ENCODE assay signal across 8 mouse cellular contexts in genomic region chr7:28179741-28180377, GRCm38 (mm10). TPM values are rescaled to one million over a fixed set of nuclear protein-coding genes. Genes with fewer than 3 reads are reported as not detected.
DNase-seq lines count a peak whose midpoint lies in the region; ATAC-seq and TF ChIP-seq lines count a peak whose summit lies in the region.

No protein-coding gene starts in this region.

- H3K27ac ChIP-seq in cerebellum, adult 2 months (ENCODE audit: insufficient read depth, low read length): peak overlapping the region; percentile 76; the same call in 1 of the 2 replicates
- peak overlapping the region; percentile 95 for H3K27ac ChIP-seq in forebrain, postnatal 0 days (ENCODE audit: low read depth, low read length)
- H3K27ac ChIP-seq in lung, embryonic 15.5 days: peak overlapping the region; percentile 90

- H3K9me3 ChIP-seq in G1E (replicated peaks): no peaks in the 10 kb centered on the region
- H3K9me3 ChIP-seq in forebrain, postnatal 0 days (ENCODE audit: low read length): no peaks in the 10 kb centered on the region
- H3K9me3 ChIP-seq in lung, embryonic 15.5 days: no peaks in the 10 kb centered on the region

- H3K36me3 ChIP-seq in G1E (replicated peaks): peaks cover 95% of the 10 kb centered on the region
- peaks cover 68% of the 10 kb centered on the region for H3K36me3 ChIP-seq in forebrain, postnatal 0 days (ENCODE audit: insufficient read depth)
- peaks cover 68% of the 10 kb centered on the region for H3K36me3 ChIP-seq in lung, embryonic 15.5 days

- DNase-seq in G1E (ENCODE audit: low spot score): peak; percentile 97
- peak; percentile 91 to 96 for DNase-seq in cerebellum, adult 2 months
- DNase-seq in forebrain, postnatal 0 days: peak; percentile 97
- DNase-seq in heart, postnatal 4 days: peak; percentile 95
- DNase-seq in layer of hippocampus, adult 8-10 months (ENCODE audit: low spot score in 2 of 2): peak; percentile 93 to 94
- DNase-seq in ovary, adult 18-20 months (ENCODE audit: low spot score): peak; percentile 95
- DNase-seq in thymus, postnatal 0 days (ENCODE audit: low spot score): peak; percentile 95

- peak overlapping the region; percentile 88 for H3K9ac ChIP-seq in forebrain, postnatal 0 days
- H3K9ac ChIP-seq in lung, embryonic 15.5 days: peak overlapping the region; percentile 84

- WGBS in cerebellum, adult 2 months: under 1% methylated on average over 40 of the region's 56 CpGs
- WGBS in forebrain, postnatal 0 days: 1% methylated on average over 49 of the region's 56 CpGs
- WGBS in lung, embryonic 15.5 days: under 1% methylated on average over 40 of the region's 56 CpGs

- H3K27me3 ChIP-seq in G1E (ENCODE audit: insufficient read depth, low read length): no peaks in the 10 kb centered on the region
- no peaks in the 10 kb centered on the region for H3K27me3 ChIP-seq in cerebellum, adult 2 months (ENCODE audit: control insufficient read depth, insufficient read depth, low read length)
- H3K27me3 ChIP-seq in forebrain, postnatal 0 days (ENCODE audit: insufficient read depth, low read length): no peaks in the 10 kb centered on the region
- H3K27me3 ChIP-seq in lung, embryonic 15.5 days: no peaks in the 10 kb centered on the region

- peaks cover 44% of the 10 kb centered on the region for H3K4me1 ChIP-seq in G1E (ENCODE audit: insufficient read depth, low read depth, low read length)
- peaks cover 6% of the 10 kb centered on the region; the same call in 1 of the 2 replicates for H3K4me1 ChIP-seq in cerebellum, adult 2 months (ENCODE audit: control insufficient read depth, insufficient read depth, low read length)
- peaks cover 6% of the 10 kb centered on the region; the same call in 1 of the 2 replicates for H3K4me1 ChIP-seq in forebrain, postnatal 0 days (ENCODE audit: insufficient read depth)
- H3K4me1 ChIP-seq in lung, embryonic 15.5 days: peaks cover 14% of the 10 kb centered on the region

- H3K4me2 ChIP-seq in forebrain, postnatal 0 days (ENCODE audit: low read depth): peak overlapping the region; percentile 81
- H3K4me2 ChIP-seq in lung, embryonic 15.5 days: peak overlapping the region; percentile 87

- no peak for TF ChIP-seq CTCF in G1E (IDR thresholded peaks at IDR 0.05; ENCODE audit: low read depth, low read length)
- no peak for TF ChIP-seq CTCF in cerebellum, adult 2 months (IDR thresholded peaks at IDR 0.05; ENCODE audit: borderline replicate concordance, insufficient read depth, low read depth, low read length)
- no peak for TF ChIP-seq CTCF in forebrain, postnatal 0 days (IDR thresholded peaks at IDR 0.05; ENCODE audit: low read depth)

- peak; percentile 86 for ATAC-seq in G1E (ENCODE audit: extremely low read depth, insufficient number of reproducible peaks, low FRiP score, poor library complexity, severe bottlenecking)
- peak; percentile 93 for ATAC-seq in forebrain, postnatal 0 days
- peak; percentile 94 for ATAC-seq in lung, embryonic 15.5 days (ENCODE audit: borderline replicate concordance, extremely low read depth, low FRiP score, low TSS enrichment)

- no peak for TF ChIP-seq POLR2A in cerebellum, adult 2 months (IDR thresholded peaks at IDR 0.05; ENCODE audit: borderline replicate concordance, insufficient read depth, low read length)

- peak overlapping the region; percentile 84 for H3K4me3 ChIP-seq in G1E (ENCODE audit: low read depth, low read length)
- H3K4me3 ChIP-seq in cerebellum, adult 2 months (replicated peaks; ENCODE audit: insufficient read depth, low read depth, low read length): peak overlapping the region; percentile 76
- peak overlapping the region; percentile 98 for H3K4me3 ChIP-seq in forebrain, postnatal 0 days (ENCODE audit: low read depth, low read length)
- peak overlapping the region; percentile 76 for H3K4me3 ChIP-seq in lung, embryonic 15.5 days

RNA-seq across cellular contexts. Expression of gene Dyrk1b, which starts 0.6 kb away (rescaled TPM):
- 17.5 and 24.8 TPM in 2 replicates for total RNA-seq in G1E (2014; fragmentation: Nextera tagmentation)
- total RNA-seq in G1E (2017): 7.0 and 7.3 TPM in 2 replicates
- polyA plus RNA-seq in G1E (2012): 43.3 and 47.9 TPM in 2 replicates
- polyA plus RNA-seq in cerebellum, adult 2 months (2012; rRNA removed): 27.3 and 29.6 TPM in 2 replicates
- 21.0 and 23.3 TPM in 2 replicates for total RNA-seq in forebrain, postnatal 0 days (2014; rRNA removed)
- 5.5 and 7.4 TPM in 2 replicates for polyA plus RNA-seq in forebrain, postnatal 0 days (2015; fragmentation: Nextera tagmentation; extraction: Ambion mirVana)
- total RNA-seq in heart, postnatal 4 days (2021): 10 to 100 TPM; 22.9 to 24.4 TPM
- total RNA-seq in layer of hippocampus, adult 8-10 months (2022): 10 to 100 TPM; 39.6 to 52.5 (median 46.4) TPM
- 12.7 and 13.9 TPM in 2 replicates for polyA plus RNA-seq in lung, embryonic 15.5 days (2015; fragmentation: Nextera tagmentation; extraction: Ambion mirVana)
- polyA plus RNA-seq in thymus, postnatal 0 days (2015; fragmentation: Nextera tagmentation; extraction: Ambion mirVana): 11.5 and 12.4 TPM in 2 replicates

RNA-seq across cellular contexts. Expression of gene Fbl, which starts 10.3 kb away (rescaled TPM):
- total RNA-seq in G1E (2014; fragmentation: Nextera tagmentation) (71.4 and 78.3 TPM in 2 replicates), G1E (2017) (122 and 148 TPM in 2 replicates)
- polyA plus RNA-seq in G1E (2012): 585 and 591 TPM in 2 replicates
- 67.0 and 72.8 TPM in 2 replicates for polyA plus RNA-seq in cerebellum, adult 2 months (2012; rRNA removed)
- total RNA-seq in forebrain, postnatal 0 days (2014; rRNA removed): 40.4 and 49.5 TPM in 2 replicates
- 86.3 and 91.3 TPM in 2 replicates for polyA plus RNA-seq in forebrain, postnatal 0 days (2015; fragmentation: Nextera tagmentation; extraction: Ambion mirVana)
- total RNA-seq in heart, postnatal 4 days (2021): 10 to 100 TPM; 67.2 to 68.2 TPM
- 10 to 100 TPM; 44.6 to 56.7 (median 54.5) TPM for total RNA-seq in layer of hippocampus, adult 8-10 months (2022)
- 119 and 127 TPM in 2 replicates for polyA plus RNA-seq in lung, embryonic 15.5 days (2015; fragmentation: Nextera tagmentation; extraction: Ambion mirVana)
- polyA plus RNA-seq in thymus, postnatal 0 days (2015; fragmentation: Nextera tagmentation; extraction: Ambion mirVana): 147 and 150 TPM in 2 replicates

RNA-seq across cellular contexts. Expression of gene 9530053A07Rik, which starts 50.6 kb away (rescaled TPM):
- not detected in 2 replicates for total RNA-seq in G1E (2014; fragmentation: Nextera tagmentation)
- 0.12 and 0.22 TPM in 2 replicates for total RNA-seq in G1E (2017)
- not detected in 2 replicates for polyA plus RNA-seq in G1E (2012)
- polyA plus RNA-seq in cerebellum, adult 2 months (2012; rRNA removed): 0.02 and 0.03 TPM in 2 replicates
- under 0.01 and 0.19 TPM in 2 replicates for total RNA-seq in forebrain, postnatal 0 days (2014; rRNA removed)
- polyA plus RNA-seq in forebrain, postnatal 0 days (2015; fragmentation: Nextera tagmentation; extraction: Ambion mirVana): 0.08 TPM in 2 replicates
- total RNA-seq in heart, postnatal 4 days (2021): not detected
- total RNA-seq in layer of hippocampus, adult 8-10 months (2022): not detected
- polyA plus RNA-seq in lung, embryonic 15.5 days (2015; fragmentation: Nextera tagmentation; extraction: Ambion mirVana): 0.03 and 0.04 TPM in 2 replicates
- 0.22 and 0.40 TPM in 2 replicates for polyA plus RNA-seq in thymus, postnatal 0 days (2015; fragmentation: Nextera tagmentation; extraction: Ambion mirVana)

Comparison
In these comparisons a context has a peak if more than half of its experiments do, and no peak if none do; other contexts are left out.
1. Peak in every context shown above with its lines: DNase-seq, ATAC-seq, H3K4me3 ChIP-seq and H3K27ac ChIP-seq.